Mouse (Mus musculus) testis, adult 2 months (tissue): Measurements from ENCODE around the gene Theg. TPM values are rescaled to one million over a fixed set of nuclear protein-coding genes. Genes with fewer than 3 reads are reported as not detected.

Source experiments
- H3K27ac ChIP-seq: fragments of 200-500 bp; 2 replicates; pipeline ENCODE4 v1.5.1; 2012; ENCODE audit warnings: low read depth, low read length; ENCODE audit not compliant: control insufficient read depth, insufficient read depth
- H3K27me3 ChIP-seq: fragments of 200-500 bp; 2 replicates; pipeline ENCODE4 v1.6.1; 2012; ENCODE audit warnings: mild to moderate bottlenecking, low read length, moderate library complexity; ENCODE audit not compliant: control insufficient read depth, insufficient read depth
- H3K36me3 ChIP-seq: fragments of 200-500 bp; 2 replicates; pipeline ENCODE4 v1.6.1; 2012; ENCODE audit warnings: mild to moderate bottlenecking, low read length; ENCODE audit not compliant: control insufficient read depth, insufficient read depth
- H3K4me1 ChIP-seq: fragments of 200-500 bp; 2 replicates; pipeline ENCODE4 v1.6.1; 2012; ENCODE audit warnings: low read length; ENCODE audit not compliant: control insufficient read depth, insufficient read depth
- H3K4me3 ChIP-seq: fragments of 200-500 bp; 2 replicates; pipeline ENCODE4 v1.5.1; 2012; ENCODE audit warnings: low read depth, mild to moderate bottlenecking, low read length, moderate library complexity, mixed read lengths; ENCODE audit not compliant: control insufficient read depth
- CTCF ChIP-seq: fragments of 200-500 bp; IDR thresholded peaks from 2 replicates; pipeline ENCODE4 v1.5.1; 2012; ENCODE audit warnings: low read depth, mild to moderate bottlenecking, inconsistent platforms, low read length, moderate library complexity; ENCODE audit not compliant: control insufficient read depth, insufficient read depth, insufficient replicate concordance
- POLR2A ChIP-seq: fragments of 200-500 bp; IDR thresholded peaks from 2 replicates; pipeline ENCODE4 v1.6.1; 2012; ENCODE audit warnings: low read depth, mild to moderate bottlenecking, inconsistent platforms, low read length, moderate library complexity; ENCODE audit not compliant: control insufficient read depth
- polyA plus RNA-seq: library from polyadenylated mRNA; depleted of rRNA; stranded (reverse); fragments of >200 nt; gene quantifications from 2 replicates; pipeline ENCODE4 v1.2.3, GENCODE M21; 2012

Theg gene
- polyA plus RNA-seq, 1 experiment = 407 TPM

GRCm38 (mm10) chr10:79575754-79576153 lies 11.4 kb downstream of the Theg start:
- Histone ChIP-seq H3K27ac (no peak overlapping the region), H3K27me3 (no peaks in the 10 kb centered on the region), H3K36me3 (no peaks in the 10 kb centered on the region), H3K4me1 (no peaks in the 10 kb centered on the region), H3K4me3 (no peak overlapping the region)
- TF ChIP-seq POLR2A = no peak
- TF ChIP-seq CTCF = no peak

DNA sequence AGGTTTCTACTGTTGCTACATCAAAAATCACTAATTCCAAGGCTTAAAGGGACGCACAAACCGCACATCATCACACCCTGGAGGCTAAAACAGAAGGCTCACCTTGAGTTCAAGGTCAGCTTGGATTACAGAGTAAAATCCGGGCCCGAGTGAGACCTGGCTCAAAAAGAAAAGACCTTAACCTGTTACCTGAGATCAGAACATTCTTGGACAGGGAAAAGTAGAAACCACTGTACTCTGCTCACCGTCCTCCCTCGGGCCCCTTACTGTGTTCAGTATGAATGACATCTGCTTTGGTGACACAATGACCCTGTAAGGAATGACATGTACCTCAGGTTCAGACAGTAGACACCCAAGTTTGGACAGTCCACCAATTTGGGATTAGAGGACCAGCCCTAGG lies 12.3 kb downstream of the Theg start:
- no peaks in the 10 kb centered on the region for H3K4me1 ChIP-seq
- TF ChIP-seq CTCF = no peak
- no peak for TF ChIP-seq POLR2A

GRCm38 (mm10) chr10:79574350-79574749 lies 12.8 kb downstream of the Theg start:
- TF ChIP-seq CTCF = no peak
- no peak for TF ChIP-seq POLR2A
- Histone ChIP-seq H3K36me3 (no peaks in the 10 kb centered on the region), H3K27me3 (no peaks in the 10 kb centered on the region), H3K4me1 (no peaks in the 10 kb centered on the region), H3K4me3 (no peak overlapping the region), H3K27ac (no peak overlapping the region)

More for the DNA sequence above, 12.3 kb downstream of the Theg start:
- no peaks in the 10 kb centered on the region for H3K27me3 ChIP-seq
- no peaks in the 10 kb centered on the region for H3K36me3 ChIP-seq
- H3K27ac ChIP-seq = no peak overlapping the region
- no peak overlapping the region for H3K4me3 ChIP-seq

DNA sequence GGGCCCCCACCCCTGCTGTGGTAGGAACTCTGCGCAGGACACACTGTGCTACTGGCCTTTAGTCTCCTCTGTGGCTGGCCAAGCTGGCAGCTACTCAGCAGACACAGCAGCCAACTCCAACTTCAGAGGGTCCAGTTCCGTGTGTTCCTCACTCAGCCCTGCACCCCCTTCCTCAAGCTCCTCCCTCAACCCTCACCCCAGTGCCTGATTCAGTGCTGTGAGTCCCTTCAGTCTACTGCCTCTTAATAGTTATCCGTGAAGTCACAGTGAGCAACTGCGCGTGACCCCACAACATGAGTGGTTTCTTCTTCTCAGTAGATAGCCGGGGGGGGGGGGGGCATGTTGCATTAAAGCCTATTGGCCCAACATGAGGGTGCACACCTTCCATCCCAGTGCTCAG lies 13.5 kb downstream of the Theg start:
- Histone ChIP-seq H3K36me3 (no peaks in the 10 kb centered on the region), H3K27me3 (no peaks in the 10 kb centered on the region), H3K4me3 (no peak overlapping the region), H3K4me1 (no peaks in the 10 kb centered on the region), H3K27ac (no peak overlapping the region)
- TF ChIP-seq POLR2A (no peak), CTCF (no peak)

DNA sequence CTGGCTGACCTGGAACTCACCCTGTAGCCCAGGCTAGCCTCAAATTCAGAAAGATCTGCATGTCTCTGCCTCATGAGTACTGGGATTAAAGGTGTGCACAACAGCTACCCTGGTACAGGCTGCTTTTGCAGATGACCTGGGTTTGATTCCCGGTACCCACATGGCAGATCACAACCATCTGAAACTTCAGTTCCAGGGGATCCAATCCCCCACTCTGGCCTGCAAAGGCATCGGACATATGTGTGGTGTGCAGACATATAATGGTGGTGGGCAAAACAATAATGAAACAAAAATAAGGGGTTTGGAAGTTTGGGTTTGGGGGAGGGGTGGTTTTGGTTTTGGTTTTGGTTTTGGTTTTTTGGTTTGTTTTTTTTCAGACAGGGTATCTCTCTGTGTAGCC lies 15.8 kb downstream of the Theg start:
- no peak for TF ChIP-seq POLR2A
- no peak for TF ChIP-seq CTCF
- Histone ChIP-seq H3K27me3 (no peaks in the 10 kb centered on the region), H3K4me3 (no peak overlapping the region), H3K27ac (no peak overlapping the region), H3K36me3 (no peaks in the 10 kb centered on the region), H3K4me1 (no peaks in the 10 kb centered on the region)

DNA sequence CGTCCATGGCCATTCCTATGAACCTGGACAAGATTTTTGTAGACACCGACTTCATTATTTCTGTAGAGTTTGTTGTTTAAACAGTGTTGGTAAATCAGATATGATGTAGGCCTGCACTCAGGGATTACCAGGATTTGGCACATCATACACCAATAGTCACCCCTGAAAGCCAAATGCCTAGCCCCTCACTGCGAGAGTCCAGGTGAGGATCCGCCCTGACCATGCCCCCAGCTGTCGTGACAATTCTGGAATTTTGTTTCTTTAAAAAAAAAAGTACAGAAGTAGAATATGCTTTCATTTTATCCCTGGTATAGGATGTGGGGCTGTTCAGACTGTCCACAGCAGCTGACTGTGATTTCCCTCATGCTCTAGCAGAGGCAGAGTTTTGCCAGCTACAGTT lies 17.2 kb downstream of the Theg start:
- Histone ChIP-seq H3K36me3 (no peaks in the 10 kb centered on the region), H3K4me1 (no peaks in the 10 kb centered on the region), H3K27ac (no peak overlapping the region), H3K4me3 (no peak overlapping the region), H3K27me3 (no peaks in the 10 kb centered on the region)
- TF ChIP-seq CTCF (no peak), POLR2A (no peak)

DNA sequence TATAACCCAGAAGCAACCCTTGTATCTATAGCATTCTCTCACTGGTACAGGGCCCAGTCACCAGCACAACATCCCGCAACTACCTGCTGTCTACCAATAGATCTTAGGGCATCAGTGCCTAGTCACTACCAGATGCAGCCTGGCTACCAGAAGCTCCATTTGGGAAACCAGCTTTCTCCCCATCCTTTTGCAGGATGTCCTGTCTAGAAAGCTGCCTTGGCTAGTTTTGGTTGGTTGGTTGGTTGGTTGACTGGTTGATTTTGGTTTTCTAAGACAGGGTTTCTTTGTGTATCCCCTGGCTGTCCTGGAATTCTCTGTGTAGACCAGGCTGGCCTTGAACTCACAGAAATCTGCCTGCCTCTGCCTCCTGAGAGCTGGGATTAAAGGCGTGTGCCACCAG lies 27.4 kb downstream of the Theg start:
- Histone ChIP-seq H3K36me3 (no peaks in the 10 kb centered on the region), H3K4me1 (peaks cover 6% of the 10 kb centered on the region), H3K27me3 (no peaks in the 10 kb centered on the region), H3K27ac (no peak overlapping the region), H3K4me3 (no peak overlapping the region)
- TF ChIP-seq POLR2A = no peak

DNA sequence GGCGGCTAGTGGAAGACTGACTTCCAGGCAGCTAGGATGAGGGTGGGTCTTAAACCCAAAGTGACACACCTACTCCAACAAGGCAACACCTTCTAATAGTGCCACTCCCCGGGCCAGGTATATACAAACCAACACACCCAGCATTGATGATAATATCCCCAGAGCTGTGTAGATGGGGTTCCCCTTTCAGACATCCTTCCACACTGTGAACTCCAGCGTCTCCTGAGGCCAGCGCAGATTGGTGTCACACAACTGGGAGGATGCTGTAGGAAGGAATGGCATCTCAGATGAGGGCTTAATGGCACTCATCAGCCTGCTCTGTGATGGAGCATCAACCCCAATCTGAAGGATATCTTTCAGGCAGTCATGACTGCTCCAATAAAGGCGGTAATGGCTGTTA lies 29.6 kb downstream of the Theg start:
- no peak overlapping the region for H3K4me3 ChIP-seq
- H3K27me3 ChIP-seq = no peaks in the 10 kb centered on the region
- TF ChIP-seq POLR2A (no peak), CTCF (no peak)
- no peak overlapping the region for H3K27ac ChIP-seq
- H3K36me3 ChIP-seq = no peaks in the 10 kb centered on the region
- peaks cover 24% of the 10 kb centered on the region for H3K4me1 ChIP-seq
